Mouse (Mus musculus) embryonic facial prominence, embryonic 14.5 days (tissue): ENCODE data around the gene Cacna1d. TPM values are rescaled to one million over a fixed set of nuclear protein-coding genes. Genes with fewer than 3 reads are reported as not detected.

Experiments used
- ATAC-seq: fragments of 200-750 bp; cut with Nextera tagmentation; 2 replicates; pipeline ENCODE4 v1.8.0; 2017; ENCODE audit warnings: low read depth, moderate number of reproducible peaks, moderate TSS enrichment
- DNase-seq: peaks from one replicate; pipeline ENCODE4 v3.0.0-alpha.2; 2015; ENCODE audit warnings: low spot score
- H3K27ac ChIP-seq: fragments of 300-500 bp; sonication (generic); replicated peaks from 2 replicates; pipeline ENCODE4 v1.5.1; 2014; ENCODE audit warnings: low read depth, mild to moderate bottlenecking, low read length, moderate library complexity
- H3K27me3 ChIP-seq: fragments of 300-500 bp; sonication (generic); replicated peaks from 2 replicates; pipeline ENCODE4 v1.6.1; 2014; ENCODE audit warnings: low read length; ENCODE audit not compliant: control insufficient read depth, insufficient read depth
- H3K36me3 ChIP-seq: fragments of 300-500 bp; sonication (generic); 2 replicates; pipeline ENCODE4 v1.6.1; 2014; ENCODE audit warnings: low read length, mixed read lengths; ENCODE audit not compliant: control insufficient read depth, insufficient read depth
- H3K4me1 ChIP-seq: fragments of 300-500 bp; sonication (generic); 2 replicates; pipeline ENCODE4 v1.6.1; 2014; ENCODE audit warnings: antibody characterized with exemption, low read length; ENCODE audit not compliant: control insufficient read depth, insufficient read depth
- H3K4me2 ChIP-seq: fragments of 300-500 bp; sonication (generic); 2 replicates; pipeline ENCODE4 v1.6.1; 2014; ENCODE audit warnings: low read depth, mild to moderate bottlenecking, low read length, moderate library complexity, mixed read lengths
- H3K4me3 ChIP-seq: fragments of 300-500 bp; sonication (generic); 2 replicates; pipeline ENCODE4 v1.5.1; 2014; ENCODE audit warnings: low read depth, mild to moderate bottlenecking, low read length
- H3K9ac ChIP-seq: fragments of 300-500 bp; sonication (generic); 2 replicates; pipeline ENCODE4 v1.6.1; 2014; ENCODE audit warnings: low read depth, mild to moderate bottlenecking, low read length, moderate library complexity, mixed read lengths
- H3K9me3 ChIP-seq: fragments of 300-500 bp; sonication (generic); 2 replicates; pipeline ENCODE4 v1.6.1; 2016; ENCODE audit warnings: low read length; ENCODE audit not compliant: control insufficient read depth
- WGBS: fragments of 180-500 bp; shearing (Covaris S2); extraction: QIAGEN DNeasy Blood & Tissue Kit; methylation state at CpG from one replicate; pipeline ENCODE4 v1.1.7; 2014; 5-methylcytosine and 5-hydroxymethylcytosine counted together
- polyA plus RNA-seq: library from polyadenylated mRNA; unstranded; fragments of >200 nt; fragmentation: Nextera tagmentation; extraction: Ambion mirVana; gene quantifications from 2 replicates; pipeline ENCODE4 v1.2.1, GENCODE M21; 2014

Cacna1d gene
- polyA plus RNA-seq, 1 experiment from 2014 or later = 3.5 TPM

GRCm38 (mm10) chr14:30519323-30519722, 28.1 kb upstream of the Cacna1d start:
- H3K27ac ChIP-seq = no peak overlapping the region
- DNase-seq (no peak), ATAC-seq (no peak)
- no peak overlapping the region for H3K4me3 ChIP-seq
- H3K9ac ChIP-seq = no peak overlapping the region
- peaks cover 89% of the 10 kb centered on the region for H3K36me3 ChIP-seq
- no peaks in the 10 kb centered on the region for H3K9me3 ChIP-seq
- 89% methylated on average over 5 of the region's 5 CpGs for WGBS
- H3K27me3 ChIP-seq = no peaks in the 10 kb centered on the region
- H3K4me2 ChIP-seq = no peak overlapping the region
- no peaks in the 10 kb centered on the region for H3K4me1 ChIP-seq

GRCm38 (mm10) chr14:30515931-30516723, 24.9 kb upstream of the Cacna1d start:
- DNase-seq = peak; percentile 48
- 87% methylated on average over 13 of the region's 13 CpGs for WGBS
- H3K36me3 ChIP-seq = peaks cover 85% of the 10 kb centered on the region

GRCm38 (mm10) chr14:30512896-30513295, 21.6 kb upstream of the Cacna1d start:
- Histone ChIP-seq H3K36me3 (peaks cover 75% of the 10 kb centered on the region), H3K9ac (no peak overlapping the region), H3K4me2 (no peak overlapping the region), H3K4me3 (no peak overlapping the region), H3K27me3 (no peaks in the 10 kb centered on the region), H3K9me3 (no peaks in the 10 kb centered on the region), H3K27ac (no peak overlapping the region), H3K4me1 (no peaks in the 10 kb centered on the region)
- no peak for DNase-seq
- WGBS = 81% methylated on average over 5 of the region's 5 CpGs
- ATAC-seq = no peak

More at GRCm38 (mm10) chr14:30515931-30516723, 24.9 kb upstream of the Cacna1d start:
- Histone ChIP-seq H3K9me3 (no peaks in the 10 kb centered on the region), H3K4me2 (no peak overlapping the region), H3K27me3 (no peaks in the 10 kb centered on the region), H3K27ac (no peak overlapping the region), H3K9ac (no peak overlapping the region), H3K4me1 (no peaks in the 10 kb centered on the region), H3K4me3 (no peak overlapping the region)
- ATAC-seq = no peak

GRCm38 (mm10) chr14:30510214-30510763, 19.0 kb upstream of the Cacna1d start:
- no peak for DNase-seq
- no peak overlapping the region for H3K9ac ChIP-seq
- WGBS = 96% methylated on average over 6 of the region's 6 CpGs
- H3K4me2 ChIP-seq = no peak overlapping the region
- no peak overlapping the region for H3K4me3 ChIP-seq
- no peaks in the 10 kb centered on the region for H3K27me3 ChIP-seq
- peaks cover 83% of the 10 kb centered on the region for H3K36me3 ChIP-seq
- no peak for ATAC-seq
- no peak overlapping the region for H3K27ac ChIP-seq
- no peaks in the 10 kb centered on the region for H3K9me3 ChIP-seq
- H3K4me1 ChIP-seq = no peaks in the 10 kb centered on the region

- Histone ChIP-seq H3K4me2 (no peak overlapping the region), H3K27ac (no peak overlapping the region), H3K27me3 (no peaks in the 10 kb centered on the region), H3K4me1 (no peaks in the 10 kb centered on the region), H3K36me3 (peaks cover 65% of the 10 kb centered on the region), H3K4me3 (no peak overlapping the region), H3K9me3 (no peaks in the 10 kb centered on the region), H3K9ac (no peak overlapping the region)
- ATAC-seq = no peak
- DNase-seq = no peak
- WGBS = 85% methylated on average over 5 of the region's 5 CpGs
Measured at GRCm38 (mm10) chr14:30504990-30505389, 13.7 kb upstream of the Cacna1d start.

- DNase-seq (no peak), ATAC-seq (no peak)
- no peak overlapping the region for H3K9ac ChIP-seq
- peaks cover 47% of the 10 kb centered on the region for H3K36me3 ChIP-seq
- no peaks in the 10 kb centered on the region for H3K4me1 ChIP-seq
- H3K27me3 ChIP-seq = no peaks in the 10 kb centered on the region
- no peak overlapping the region for H3K4me3 ChIP-seq
- no peak overlapping the region for H3K27ac ChIP-seq
- H3K4me2 ChIP-seq = no peak overlapping the region
- WGBS = 86% methylated on average over 2 of the region's 2 CpGs
- no peaks in the 10 kb centered on the region for H3K9me3 ChIP-seq
Measured at GRCm38 (mm10) chr14:30498202-30498601, 6.9 kb upstream of the Cacna1d start.

GRCm38 (mm10) chr14:30494998-30495397, 3.7 kb upstream of the Cacna1d start:
- Histone ChIP-seq H3K27ac (no peak overlapping the region), H3K4me1 (no peaks in the 10 kb centered on the region), H3K27me3 (no peaks in the 10 kb centered on the region), H3K4me2 (no peak overlapping the region), H3K9ac (no peak overlapping the region), H3K36me3 (peaks cover 70% of the 10 kb centered on the region), H3K9me3 (no peaks in the 10 kb centered on the region), H3K4me3 (no peak overlapping the region)
- no peak for DNase-seq
- WGBS = 64% methylated on average over 6 of the region's 6 CpGs
- no peak for ATAC-seq

GRCm38 (mm10) chr14:30493276-30493675, 2.0 kb upstream of the Cacna1d start:
- Histone ChIP-seq H3K27ac (no peak overlapping the region), H3K9me3 (no peaks in the 10 kb centered on the region), H3K36me3 (peaks cover 72% of the 10 kb centered on the region), H3K4me3 (no peak overlapping the region), H3K4me1 (no peaks in the 10 kb centered on the region), H3K9ac (no peak overlapping the region), H3K4me2 (no peak overlapping the region), H3K27me3 (no peaks in the 10 kb centered on the region)
- WGBS = 88% methylated on average over 1 of the region's 1 CpGs
- DNase-seq = no peak
- no peak for ATAC-seq
